Mouse (Mus musculus): ENCODE data around the gene Ube2k.

DNA sequence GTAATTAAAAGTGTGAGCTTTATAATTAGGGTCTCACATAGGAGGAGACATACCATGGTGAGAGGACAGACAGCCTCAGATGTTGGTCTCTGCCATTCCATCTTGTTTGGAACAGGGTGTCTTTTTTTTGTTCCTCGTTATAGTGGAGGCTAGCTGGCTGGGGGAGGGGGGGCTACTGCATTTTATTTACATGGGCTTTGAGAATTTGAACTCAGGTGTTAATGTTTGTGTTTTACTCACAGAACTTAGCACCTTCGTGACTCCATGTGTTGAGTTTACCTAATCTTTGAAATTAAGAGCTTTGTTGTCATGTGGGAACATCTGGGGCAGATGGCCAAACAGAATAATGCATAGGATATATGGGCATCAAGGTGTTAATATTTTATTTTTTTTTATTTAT is 7.6 kb downstream of the Ube2k start:
- TF ChIP-seq POLR2A (IDR thresholded peaks at IDR 0.05; ENCODE audit: insufficient read length, low read depth) (no peak), MYOG (IDR thresholded peaks at IDR 0.05; ENCODE audit: control insufficient read depth in 1 of 3, insufficient read depth in 1 of 3, insufficient read length in 2 of 3, low read depth in 2 of 3) (no peak)
